Mouse (Mus musculus) C2C12 (cell line): ENCODE data around the gene Micu2. TPM values are rescaled to one million over a fixed set of nuclear protein-coding genes. Genes with fewer than 3 reads are reported as not detected.
"Not testable (repeated sequence)": the region's sequence is repeated elsewhere in the genome, so short reads cannot be mapped to it uniquely, and the experiment has no call there.

Experiments used
- H3K27me3 ChIP-seq: one replicate; pipeline ENCODE4 v1.6.1; 2011; ENCODE audit not compliant: control insufficient read depth, insufficient read depth, insufficient read length
- H3K36me3 ChIP-seq: one replicate; pipeline ENCODE4 v1.6.1; 2011; ENCODE audit not compliant: control insufficient read depth, insufficient read depth
- H3K4me3 ChIP-seq: one replicate; pipeline ENCODE4 v1.5.1; 2011; ENCODE audit warnings: mild to moderate bottlenecking, control low read depth; ENCODE audit not compliant: poor library complexity, insufficient read depth, severe bottlenecking
- H3K79me2 ChIP-seq: one replicate; pipeline ENCODE4 v1.6.1; 2011; ENCODE audit not compliant: control insufficient read depth, insufficient read depth
- H3K79me3 ChIP-seq: one replicate; pipeline ENCODE4 v1.6.1; 2011; ENCODE audit warnings: low read depth, control low read depth
- H3ac ChIP-seq: one replicate; pipeline ENCODE3; 2011; ENCODE audit warnings: low read depth; ENCODE audit not compliant: control insufficient read depth, insufficient read length
- CEBPB ChIP-seq: IDR thresholded peaks from one replicate; pipeline ENCODE4 v1.6.1; 2011; ENCODE audit warnings: low read depth, mild to moderate bottlenecking, control low read depth, moderate library complexity
- CTCF ChIP-seq: IDR thresholded peaks from one replicate; pipeline ENCODE4 v1.5.1; 2011; ENCODE audit not compliant: control insufficient read depth, insufficient read depth, insufficient read length
- FOSL1 ChIP-seq: IDR thresholded peaks from one replicate; pipeline ENCODE4 v1.8.0; 2011; ENCODE audit warnings: mild to moderate bottlenecking, low read length; ENCODE audit not compliant: poor library complexity, insufficient read depth, severe bottlenecking
- MAX ChIP-seq: IDR thresholded peaks from one replicate; pipeline ENCODE4 v1.6.1; 2011; ENCODE audit warnings: mild to moderate bottlenecking, control low read depth
- MYOD1 ChIP-seq: IDR thresholded peaks from one replicate; pipeline ENCODE4 v1.6.1; 2011; ENCODE audit warnings: low read depth; ENCODE audit not compliant: control insufficient read depth, insufficient read length
- MYOG ChIP-seq: IDR thresholded peaks from one replicate; pipeline ENCODE4 v1.6.1; 2011; ENCODE audit not compliant: control insufficient read depth, insufficient read length; ENCODE audit errors: extremely low read depth
- USF1 ChIP-seq: IDR thresholded peaks from one replicate; pipeline ENCODE4 v1.6.1; 2011; ENCODE audit warnings: low read depth, mild to moderate bottlenecking, control low read depth, moderate library complexity
- polyA plus RNA-seq: library from polyadenylated mRNA; unstranded; fragments of >200 nt; fragmentation: generic; extraction: Trizol; gene quantifications from one replicate; pipeline ENCODE4 v1.2.1, GENCODE M21; 2012; ENCODE audit warnings: missing spikeins

Micu2 gene
- polyA plus RNA-seq, 1 experiment: 33.2 TPM

GRCm38 (mm10) chr14:57921428-57922131 is 77.5 kb downstream of the Micu2 start:
- Histone ChIP-seq H3ac (no peak overlapping the region), H3K27me3 (no peaks in the 10 kb centered on the region), H3K79me2 (no peaks in the 10 kb centered on the region), H3K79me3 (no peaks in the 10 kb centered on the region), H3K36me3 (peaks cover 9% of the 10 kb centered on the region), H3K4me3 (no peak overlapping the region)
- TF ChIP-seq CEBPB (no peak), CTCF (no peak), MAX (no peak), MYOD1 (no peak)

- H3ac ChIP-seq: no peak overlapping the region
- TF ChIP-seq MYOG: no peak
- TF ChIP-seq MYOD1: no peak
- no peak for TF ChIP-seq CEBPB
- no peak for TF ChIP-seq FOSL1
- TF ChIP-seq CTCF: no peak
- H3K36me3 ChIP-seq: peaks cover under 1% of the 10 kb centered on the region
- no peaks in the 10 kb centered on the region for H3K79me2 ChIP-seq
- no peaks in the 10 kb centered on the region for H3K27me3 ChIP-seq
- no peak overlapping the region for H3K4me3 ChIP-seq
- H3K79me3 ChIP-seq: no peaks in the 10 kb centered on the region
Observed at GRCm38 (mm10) chr14:57920568-57921310, 78.3 kb downstream of the Micu2 start.

DNA sequence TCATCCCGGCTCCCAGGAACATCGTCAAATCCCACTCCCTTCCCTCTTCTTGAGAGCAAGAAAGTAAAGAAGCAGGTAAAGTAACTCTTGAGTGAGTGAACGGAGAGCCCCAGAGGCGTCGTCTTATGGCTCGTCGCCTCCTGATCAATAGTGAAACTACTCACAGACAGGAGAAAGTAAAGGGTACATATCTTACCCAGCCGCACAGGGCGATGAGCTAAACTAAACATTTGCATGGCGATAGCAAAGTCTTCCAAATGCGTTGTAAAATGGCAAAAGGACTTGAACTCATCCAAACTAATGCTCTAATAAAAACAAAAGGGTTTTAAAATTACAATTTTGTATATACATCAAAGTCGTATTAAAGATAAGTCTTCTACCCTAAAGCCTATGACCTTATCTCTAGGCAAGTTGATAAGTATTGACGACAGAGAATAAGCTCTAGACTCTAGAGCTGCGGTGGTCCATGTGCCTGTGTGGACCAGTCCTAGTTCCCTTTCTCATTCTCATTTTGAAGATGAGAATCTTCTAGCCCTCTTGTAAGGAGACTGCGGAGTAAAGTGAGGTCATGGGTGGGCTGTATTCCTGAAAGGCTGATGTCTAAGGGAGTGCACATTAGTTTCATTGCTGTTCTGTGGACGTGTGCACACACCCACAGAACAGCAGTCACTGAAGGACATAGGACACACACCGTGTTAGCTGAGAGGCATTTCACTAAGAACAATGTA is 79.8 kb downstream of the Micu2 start:
- Histone ChIP-seq H3K79me3 (no peaks in the 10 kb centered on the region), H3K36me3 (no peaks in the 10 kb centered on the region), H3K27me3 (no peaks in the 10 kb centered on the region)

DNA sequence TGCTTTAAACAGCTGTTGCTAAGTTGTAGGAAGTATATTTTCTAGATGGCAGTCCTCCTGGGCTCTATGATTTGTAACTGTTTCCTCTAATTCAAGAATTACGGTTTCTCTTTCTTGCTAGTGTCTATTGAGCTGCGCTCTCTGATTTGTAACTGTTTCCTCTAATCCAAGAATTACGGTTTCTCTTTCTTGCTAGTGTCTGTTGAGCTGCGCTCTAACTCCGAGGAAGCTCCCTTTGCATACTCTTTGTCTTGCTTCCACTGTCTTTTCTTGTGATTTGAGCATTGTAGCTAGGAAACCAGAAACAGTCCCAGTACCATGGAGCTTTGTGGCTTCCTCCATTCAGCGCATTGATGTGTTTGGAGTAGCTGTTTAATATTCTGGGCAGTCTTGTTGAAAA is 83.7 kb downstream of the Micu2 start:
- Histone ChIP-seq H3K79me3 (no peaks in the 10 kb centered on the region), H3ac (no peak overlapping the region), H3K79me2 (no peaks in the 10 kb centered on the region), H3K4me3 (no peak overlapping the region), H3K27me3 (no peaks in the 10 kb centered on the region), H3K36me3 (no peaks in the 10 kb centered on the region)
- TF ChIP-seq MAX (no peak), CTCF (no peak), MYOD1 (no peak), FOSL1 (no peak), USF1 (no peak), CEBPB (no peak), MYOG (no peak)

More for the DNA sequence above, 79.8 kb downstream of the Micu2 start:
- no peaks in the 10 kb centered on the region for H3K79me2 ChIP-seq
- no peak for TF ChIP-seq CEBPB
- TF ChIP-seq MYOD1: no peak
- TF ChIP-seq MAX: no peak
- no peak for TF ChIP-seq MYOG
- no peak for TF ChIP-seq USF1
- no peak for TF ChIP-seq FOSL1
- H3ac ChIP-seq: no peak overlapping the region
- H3K4me3 ChIP-seq: no peak overlapping the region

- H3K27me3 ChIP-seq, H3K79me2 ChIP-seq, H3K79me3 ChIP-seq, H3K36me3 ChIP-seq, H3K4me3 ChIP-seq, H3ac ChIP-seq: not testable (repeated sequence)
Observed at GRCm38 (mm10) chr14:57912211-57913007, 86.7 kb downstream of the Micu2 start.

DNA sequence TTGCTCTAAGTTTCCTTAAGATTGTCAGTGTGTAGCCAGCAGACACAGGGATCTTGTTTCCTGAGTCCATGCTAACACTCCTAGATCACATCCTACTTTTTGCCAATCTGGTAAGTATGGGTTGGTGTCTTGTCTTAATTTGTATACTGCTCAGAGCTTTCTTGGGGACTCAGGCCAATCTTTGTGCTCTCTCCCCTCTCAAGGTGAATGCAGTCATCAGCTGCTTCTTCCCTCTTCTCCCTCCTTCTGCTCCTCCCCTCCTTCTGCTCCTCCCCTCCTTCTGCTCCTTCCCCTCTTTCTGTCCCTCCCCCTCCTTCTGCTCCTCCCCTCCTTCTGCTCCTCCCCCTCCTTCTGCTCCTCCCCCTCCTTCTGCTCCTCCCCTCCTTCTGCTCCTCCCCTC is 87.3 kb downstream of the Micu2 start:
- H3K4me3 ChIP-seq, H3K79me3 ChIP-seq, H3K79me2 ChIP-seq, H3ac ChIP-seq, H3K27me3 ChIP-seq, H3K36me3 ChIP-seq: not testable (repeated sequence)
